Mouse (Mus musculus) A20 (cell line): Measurements from ENCODE around the gene Tbx6.

Experiments
- DNase-seq: peaks from one replicate; pipeline ENCODE4 v3.0.0-alpha.2; 2011; ENCODE audit warnings: low read depth, low spot score

Tbx6 gene

GRCm38 (mm10) chr7:126817595-126817994, 36.3 kb downstream of the Tbx6 start:
- no peak for DNase-seq

- DNase-seq: no peak
Measured at GRCm38 (mm10) chr7:126818818-126819217, 37.5 kb downstream of the Tbx6 start.

- peak; percentile 78 for DNase-seq
Measured at GRCm38 (mm10) chr7:126821835-126822511, 40.7 kb downstream of the Tbx6 start.

- DNase-seq: no peak
Measured at GRCm38 (mm10) chr7:126822741-126823140, 41.5 kb downstream of the Tbx6 start.

GRCm38 (mm10) chr7:126823202-126823711, 42.0 kb downstream of the Tbx6 start:
- no peak for DNase-seq

- no peak for DNase-seq
Measured at GRCm38 (mm10) chr7:126823940-126824339, 42.7 kb downstream of the Tbx6 start.

- DNase-seq: no peak
Measured at GRCm38 (mm10) chr7:126825403-126825802, 44.1 kb downstream of the Tbx6 start.

- no peak for DNase-seq
Measured at GRCm38 (mm10) chr7:126825952-126826351, 44.7 kb downstream of the Tbx6 start.

GRCm38 (mm10) chr7:126831539-126831938, 50.3 kb downstream of the Tbx6 start, which contains the start of gene 4930451I11Rik:
TSS of gene 4930451I11Rik (minus strand) at chr7:126831639.
- DNase-seq: no peak

GRCm38 (mm10) chr7:126832036-126832598, 50.8 kb downstream of the Tbx6 start:
- peak; percentile 95 for DNase-seq

- no peak for DNase-seq
Measured at GRCm38 (mm10) chr7:126833294-126833693, 52.0 kb downstream of the Tbx6 start.
